Mouse (Mus musculus) thymus, postnatal 36 days (tissue): ENCODE data around the gene Pomt1.

Experiments used
- DNase-seq, 2 experiments: peaks; one replicate each; pipeline ENCODE4 v3.0.0; 2022; ENCODE audit warnings: mixed read lengths in 2 of 2

The Pomt1 gene

DNA sequence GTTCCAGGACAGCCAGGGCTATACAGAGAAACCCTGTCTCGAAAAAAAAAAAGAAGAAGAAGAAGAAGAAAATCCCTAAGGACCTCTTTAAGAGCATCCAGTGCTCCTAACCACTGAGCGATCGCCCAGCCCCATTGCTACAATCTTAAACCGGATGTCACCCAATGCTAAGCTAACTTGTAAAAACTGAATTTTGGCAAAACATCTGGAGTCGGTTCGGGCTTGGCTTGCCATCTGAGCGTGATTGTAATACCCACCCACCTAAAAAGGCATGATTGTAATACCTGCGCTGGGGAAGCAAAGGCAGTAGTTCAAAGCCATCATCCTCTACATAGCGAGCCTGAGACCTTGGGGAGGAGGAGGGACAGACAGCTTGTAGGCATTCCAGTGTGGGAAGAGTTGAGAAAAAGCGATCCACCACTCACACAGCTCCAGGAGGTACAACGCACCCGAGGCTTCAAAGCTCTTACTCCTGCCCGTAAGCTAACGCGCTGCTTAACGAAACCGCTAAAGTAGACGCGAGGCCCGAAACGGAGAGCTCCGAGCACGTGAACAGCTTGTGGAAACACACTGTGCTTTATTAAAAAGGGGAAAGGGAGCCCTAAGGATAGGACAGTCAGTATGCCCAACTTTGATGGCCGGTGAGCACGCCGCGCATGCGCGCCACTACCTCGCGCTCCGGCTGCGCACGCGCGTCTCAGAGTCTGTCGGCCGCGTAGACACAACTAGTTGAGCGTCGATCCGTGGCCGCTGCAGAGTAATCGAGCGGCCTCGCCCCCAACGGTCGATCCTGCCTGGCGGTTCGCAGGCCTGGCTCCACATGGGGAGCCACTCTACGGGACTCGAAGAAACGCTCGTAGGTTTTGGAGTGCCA, at the start of gene Pomt1:
Gene Pomt1, plus strand, starts transcription at position 705 of the 874 bp plus-strand sequence.
- peak; percentile 87 to 91 for DNase-seq

DNA sequence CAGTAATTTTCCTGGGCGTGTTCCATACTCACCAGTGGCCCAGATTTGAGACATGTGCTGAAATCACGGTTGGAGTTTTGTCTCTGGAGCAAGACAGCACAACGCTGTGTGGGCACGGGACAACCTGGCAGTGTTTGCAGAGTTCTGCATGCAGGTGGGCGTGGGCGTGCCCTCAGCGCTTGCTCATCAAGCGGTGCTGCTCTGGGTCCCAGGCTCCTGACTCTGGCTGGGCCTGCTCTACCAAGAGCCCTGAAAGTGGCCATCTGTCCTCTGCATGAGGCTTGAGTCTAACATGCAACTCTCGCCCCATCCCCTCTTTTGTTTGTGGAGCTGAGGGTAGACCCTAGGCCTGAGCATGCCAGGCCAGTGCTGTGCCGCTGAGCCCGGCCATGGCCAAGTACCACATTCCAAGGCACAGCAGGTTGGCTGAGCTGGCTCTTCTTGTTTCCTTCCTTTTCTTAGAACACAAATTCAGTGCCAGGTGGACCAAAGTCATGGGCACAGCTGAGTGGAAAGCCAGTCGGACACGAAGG, 49.3 kb upstream of the Pomt1 start:
- no peak for DNase-seq

DNA sequence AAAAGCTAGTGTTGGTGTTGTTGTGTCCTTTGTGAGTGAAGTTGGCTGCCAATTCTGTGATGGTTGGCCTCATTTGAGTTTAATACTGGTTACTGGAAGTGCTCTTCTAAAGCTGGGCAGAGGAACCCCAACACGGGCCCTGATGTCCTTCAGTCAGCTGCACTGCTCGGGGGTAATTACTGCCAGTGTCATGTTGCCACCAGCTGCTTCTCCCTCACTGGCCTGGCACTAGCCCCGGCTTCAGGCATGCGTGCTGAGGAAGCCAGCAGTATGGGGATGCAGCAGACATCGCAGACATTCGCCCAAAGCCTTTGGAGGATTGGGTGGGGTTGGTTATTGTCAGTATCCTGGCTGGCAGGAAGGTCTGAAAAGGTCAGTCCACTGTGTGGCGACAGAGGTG, 48.7 kb upstream of the Pomt1 start:
- DNase-seq = no peak

DNA sequence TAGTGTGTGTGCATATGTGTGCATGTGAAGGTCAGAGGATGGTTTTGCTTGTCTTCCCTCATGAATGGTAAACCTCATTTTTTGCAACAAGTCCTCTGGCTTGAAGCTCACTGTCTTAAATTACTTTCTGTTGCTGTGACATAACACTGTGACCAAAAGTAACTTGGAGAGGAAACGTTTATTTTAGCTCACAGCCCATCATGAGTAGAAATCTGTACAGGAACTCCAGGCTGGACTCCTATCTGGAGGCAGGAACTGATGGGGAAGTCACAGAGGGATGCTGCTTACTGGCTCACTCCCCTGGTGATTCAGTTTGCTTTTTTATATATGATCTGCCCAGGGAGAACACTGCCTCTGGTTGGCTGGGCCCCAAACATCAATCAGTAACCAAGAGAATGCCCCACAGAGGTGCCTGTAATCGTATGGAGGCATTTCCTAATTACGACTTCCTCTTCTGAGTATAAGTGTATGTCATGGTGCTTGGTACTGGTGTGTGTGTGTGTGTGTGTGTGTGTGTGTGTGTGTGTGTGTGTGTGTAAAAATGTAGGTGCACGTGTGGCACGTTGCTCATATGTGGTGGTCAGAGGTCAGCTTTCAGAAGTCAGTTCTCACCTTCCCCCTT, 47.2 kb upstream of the Pomt1 start:
- no peak for DNase-seq

DNA sequence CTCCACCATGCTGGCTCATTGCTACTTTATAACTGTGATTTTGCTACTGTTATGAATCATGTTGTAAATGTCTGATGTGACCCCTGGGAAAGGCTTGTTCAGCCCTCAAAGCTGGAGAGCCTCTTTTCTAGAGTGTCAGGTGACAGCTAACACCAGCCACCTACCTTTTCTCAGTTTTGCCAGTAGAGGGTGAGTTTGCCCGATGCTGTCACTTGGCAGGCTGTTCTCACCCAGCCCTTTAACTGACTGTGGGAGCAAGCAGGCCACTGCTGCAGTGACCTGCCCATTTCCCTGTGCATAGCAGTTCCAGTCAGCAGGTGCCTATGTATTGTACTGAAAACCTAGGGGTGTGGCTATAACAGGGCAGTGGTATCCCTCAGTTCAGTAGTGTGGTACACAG, 45.8 kb upstream of the Pomt1 start:
- no peak for DNase-seq

DNA sequence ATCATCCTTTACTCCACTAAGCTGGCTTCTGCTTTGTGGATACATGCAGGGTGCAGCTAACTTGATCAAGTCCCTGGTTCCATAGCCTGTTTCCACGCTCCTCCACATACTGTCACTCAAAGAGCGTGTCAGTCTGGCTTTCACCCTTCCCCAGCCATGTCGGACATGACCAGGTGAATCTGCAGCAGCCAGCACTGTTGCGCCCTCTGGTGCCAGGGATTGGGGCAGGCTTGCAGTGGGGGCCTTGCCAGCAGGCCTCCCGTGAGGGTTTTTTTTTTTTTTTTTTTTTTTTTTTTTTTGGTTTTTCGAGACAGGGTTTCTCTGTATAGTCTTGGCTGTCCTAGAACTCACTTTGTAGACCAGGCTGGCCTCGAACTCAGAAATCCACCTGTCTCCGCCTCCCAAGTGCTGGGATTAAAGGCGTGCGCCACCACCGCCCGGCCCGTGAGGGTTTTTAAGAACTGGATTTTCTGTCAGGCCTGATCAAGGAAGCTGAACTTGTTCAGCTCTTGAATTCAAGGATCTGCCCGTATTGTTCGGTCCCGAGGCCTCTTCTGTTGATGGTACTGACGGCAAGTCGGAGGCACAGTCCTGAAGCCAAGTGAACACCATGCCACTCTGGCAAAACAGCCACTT, 44.4 kb upstream of the Pomt1 start:
- DNase-seq = peak; percentile 83 to 85

DNA sequence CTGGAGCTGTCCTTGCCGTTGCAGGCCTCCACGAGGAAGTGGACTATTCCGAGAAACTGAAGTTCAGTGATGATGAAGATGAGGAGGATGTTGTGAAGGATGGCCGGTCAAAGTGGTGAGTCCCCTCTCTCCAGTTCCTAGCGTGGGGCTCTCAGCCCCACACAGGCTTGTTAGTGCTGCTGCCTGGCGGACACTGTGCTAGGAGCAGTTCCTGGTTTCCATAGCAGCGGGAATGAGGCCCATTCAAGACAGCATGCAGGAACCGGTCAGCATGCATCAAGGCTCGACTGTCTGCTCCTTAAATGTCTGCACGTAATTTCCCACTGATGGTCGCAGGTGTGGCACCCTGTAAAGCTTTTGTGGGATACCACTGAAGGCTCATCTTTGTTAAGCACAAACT, 37.4 kb upstream of the Pomt1 start:
- no peak for DNase-seq

DNA sequence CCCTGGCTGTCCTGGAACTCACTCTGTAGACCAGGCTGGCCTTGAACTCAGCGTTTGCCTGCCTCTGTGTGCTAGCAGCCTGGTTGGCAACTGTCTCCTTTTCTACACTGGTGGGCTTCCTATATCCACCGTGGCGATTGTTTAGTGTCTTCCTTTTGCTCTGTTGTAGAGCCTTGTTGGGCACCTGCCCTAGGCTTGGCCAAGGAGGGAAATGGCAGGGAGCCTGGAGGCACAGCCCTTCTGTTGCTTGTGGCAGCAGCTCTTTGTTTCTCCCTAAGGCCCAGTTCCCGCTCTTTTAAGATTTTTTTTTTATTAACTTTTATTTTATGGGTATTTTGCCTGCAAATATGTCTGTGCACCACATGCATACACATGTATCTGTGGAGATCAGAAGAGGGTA, 36.4 kb upstream of the Pomt1 start:
- no peak for DNase-seq

DNA sequence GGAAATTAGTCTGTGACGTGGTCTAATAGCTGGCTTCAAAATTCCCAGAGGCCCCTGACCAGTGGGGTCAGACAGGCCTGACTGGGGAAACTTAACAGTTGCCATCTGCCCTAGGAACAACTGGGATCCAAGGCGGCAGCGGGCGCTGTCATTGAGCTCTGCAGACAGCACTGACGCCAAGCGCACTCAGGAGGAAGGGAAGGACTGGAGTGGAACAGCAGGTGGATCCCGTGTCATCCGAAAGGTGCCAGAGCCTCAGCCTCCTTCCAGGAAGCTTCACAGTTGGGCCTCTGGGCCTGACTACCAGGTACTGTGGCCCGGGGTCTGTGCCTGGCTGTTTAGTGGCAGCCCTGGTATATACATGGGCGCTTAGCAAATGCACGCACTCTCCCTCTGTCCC, 35.7 kb upstream of the Pomt1 start:
- no peak for DNase-seq

DNA sequence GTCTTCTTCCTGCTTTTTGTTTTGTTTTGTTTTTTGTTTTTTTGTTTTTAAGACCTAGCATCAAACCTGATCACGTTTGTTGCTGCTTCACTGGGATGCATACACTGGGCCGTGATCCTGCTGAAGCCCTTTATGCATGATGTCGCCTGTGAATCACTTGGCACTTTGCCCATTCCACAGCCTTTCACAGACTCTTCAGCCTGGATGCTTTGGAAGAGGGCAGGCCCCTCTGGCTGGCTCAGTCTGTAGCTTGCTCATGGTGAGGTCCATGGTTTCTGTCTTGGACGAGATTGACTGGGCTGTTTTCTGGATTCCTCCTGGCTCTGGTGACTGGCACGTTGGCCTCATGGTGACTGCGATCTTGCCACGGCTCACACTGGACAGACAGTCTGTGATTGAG, 34.9 kb upstream of the Pomt1 start:
- DNase-seq = no peak

DNA sequence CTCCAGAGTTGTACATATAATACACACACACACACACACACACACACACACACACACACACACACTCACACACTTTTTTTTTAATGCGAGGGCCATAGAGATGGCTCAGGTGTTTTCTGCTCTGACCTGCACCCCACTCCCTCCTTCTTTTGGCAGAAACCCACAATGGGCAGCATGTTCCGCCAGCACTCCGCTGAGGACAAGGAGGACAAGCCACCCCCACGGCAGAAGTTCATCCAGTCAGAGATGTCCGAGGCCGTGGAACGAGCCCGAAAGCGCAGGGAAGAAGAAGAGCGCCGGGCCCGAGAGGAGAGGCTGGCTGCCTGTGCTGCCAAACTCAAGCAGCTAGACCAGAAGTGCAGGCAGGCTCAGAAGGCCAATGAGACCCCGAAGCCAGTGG, 32.5 kb upstream of the Pomt1 start:
- DNase-seq = no peak

DNA sequence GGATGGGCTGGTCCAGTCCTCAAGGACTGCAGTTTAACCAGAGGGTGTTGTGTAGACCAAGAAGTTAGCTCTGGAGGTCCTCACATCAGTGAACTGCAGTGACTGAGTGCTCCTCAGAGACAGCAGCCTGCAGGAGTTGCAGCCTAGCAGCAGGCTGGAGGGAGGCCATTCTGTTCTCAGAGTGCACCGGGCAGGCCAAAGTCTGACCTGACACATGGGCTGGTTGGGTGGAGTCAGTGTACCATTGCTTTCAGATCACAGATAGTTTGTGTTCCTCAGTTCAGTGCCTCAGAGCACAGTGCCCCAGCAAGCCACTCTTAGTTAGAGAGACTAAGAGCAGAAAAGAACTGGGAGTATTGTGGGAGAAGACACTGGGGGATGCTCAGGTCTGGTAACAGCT, 28.7 kb upstream of the Pomt1 start:
- no peak for DNase-seq

DNA sequence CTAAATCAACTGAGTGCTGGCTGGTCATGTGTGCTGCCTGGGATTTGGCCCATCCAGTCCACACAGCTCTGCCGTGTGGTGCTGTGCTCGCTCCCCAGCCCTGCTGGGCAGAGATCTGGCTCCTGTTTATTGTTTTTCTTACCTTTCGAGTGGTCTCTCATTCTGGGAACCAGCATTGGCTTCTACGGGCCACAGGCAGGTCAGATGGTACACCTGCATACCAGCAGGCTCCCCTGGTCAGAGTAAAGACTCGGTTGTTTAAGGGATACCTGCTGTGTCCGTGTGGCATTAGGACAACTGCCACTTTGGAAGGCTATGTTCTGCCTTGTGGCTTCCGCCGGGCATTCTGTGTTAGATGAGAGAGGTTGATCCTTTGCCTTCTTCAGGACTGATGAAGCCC, 24.7 kb upstream of the Pomt1 start:
- no peak for DNase-seq

DNA sequence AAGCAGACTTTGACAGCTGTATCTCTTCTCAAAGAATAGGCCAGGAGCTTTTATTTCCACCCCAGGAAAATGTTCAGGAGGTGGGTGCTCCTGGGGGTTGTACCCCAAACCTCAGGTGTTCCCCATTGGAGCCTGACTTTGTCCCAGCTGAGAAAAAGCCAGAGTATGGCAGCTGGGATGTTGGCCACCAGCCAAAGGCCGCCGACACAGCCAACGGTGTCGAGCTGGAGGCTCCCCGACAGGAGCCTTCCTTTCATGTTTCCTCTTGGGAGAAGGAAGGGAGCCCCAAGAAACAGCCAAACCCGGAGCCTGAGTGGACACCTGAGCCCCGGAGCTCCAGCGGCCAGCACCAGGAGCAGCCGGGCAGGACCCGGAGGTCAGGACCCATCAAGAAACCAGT, 23.4 kb upstream of the Pomt1 start:
- DNase-seq = no peak

DNA sequence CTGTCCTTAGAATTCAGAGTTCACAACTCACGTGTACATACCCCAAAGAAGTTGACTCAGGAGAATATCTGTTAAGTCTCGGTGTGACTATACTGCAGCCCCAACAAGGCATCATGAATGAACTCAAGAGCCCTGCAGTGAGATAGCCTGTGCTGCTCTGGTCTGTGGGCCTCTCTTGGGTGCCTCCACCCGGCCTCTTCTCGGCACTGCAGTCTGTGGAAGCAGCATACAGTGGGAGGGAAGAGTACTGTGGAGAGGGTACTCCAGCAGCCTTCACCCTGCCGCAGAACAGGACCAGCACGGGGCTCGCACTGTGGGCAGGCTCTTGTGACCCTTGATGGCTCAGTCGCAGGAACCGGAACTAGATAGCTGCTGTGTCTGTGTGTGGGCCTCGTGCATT, 20.8 kb upstream of the Pomt1 start:
- no peak for DNase-seq

DNA sequence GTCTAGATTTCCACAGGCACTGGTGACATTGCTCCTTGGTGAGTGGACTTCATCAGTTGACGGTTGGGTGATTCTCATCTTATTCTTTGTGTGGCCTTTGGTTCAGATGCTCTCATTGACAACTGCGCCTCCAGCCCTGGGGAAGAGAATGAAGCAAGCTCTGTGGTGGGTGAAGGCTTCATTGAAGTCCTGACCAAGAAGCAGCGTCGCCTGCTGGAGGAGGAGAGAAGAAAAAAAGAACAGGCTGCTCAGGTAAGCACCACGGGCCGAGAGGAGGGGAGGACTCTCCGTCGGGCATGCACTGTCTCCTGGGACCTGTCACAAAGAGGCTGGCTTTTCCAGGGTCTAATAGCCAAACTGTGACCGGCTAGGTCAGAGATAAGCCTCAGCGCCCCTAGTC, 19.9 kb upstream of the Pomt1 start:
- DNase-seq = no peak

DNA sequence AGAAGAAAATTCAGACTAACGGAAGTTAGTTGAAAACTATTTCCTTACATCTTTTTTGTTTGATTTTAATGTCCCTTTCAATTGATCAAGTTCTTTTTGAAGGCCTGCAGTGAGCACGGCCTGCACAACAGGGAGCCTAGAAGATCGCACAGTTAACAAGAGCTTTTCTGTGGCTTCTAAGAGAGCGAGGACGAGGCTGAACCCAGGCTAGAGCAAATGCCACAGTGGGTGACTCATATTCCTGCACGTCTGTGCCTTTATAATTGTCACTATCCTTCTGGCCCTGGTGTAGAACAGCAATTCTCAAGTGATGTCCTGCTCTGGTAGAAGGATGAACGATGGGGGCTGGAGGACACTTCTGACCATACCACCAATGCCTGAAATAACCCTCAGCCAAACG, 18.7 kb upstream of the Pomt1 start:
- no peak for DNase-seq

DNA sequence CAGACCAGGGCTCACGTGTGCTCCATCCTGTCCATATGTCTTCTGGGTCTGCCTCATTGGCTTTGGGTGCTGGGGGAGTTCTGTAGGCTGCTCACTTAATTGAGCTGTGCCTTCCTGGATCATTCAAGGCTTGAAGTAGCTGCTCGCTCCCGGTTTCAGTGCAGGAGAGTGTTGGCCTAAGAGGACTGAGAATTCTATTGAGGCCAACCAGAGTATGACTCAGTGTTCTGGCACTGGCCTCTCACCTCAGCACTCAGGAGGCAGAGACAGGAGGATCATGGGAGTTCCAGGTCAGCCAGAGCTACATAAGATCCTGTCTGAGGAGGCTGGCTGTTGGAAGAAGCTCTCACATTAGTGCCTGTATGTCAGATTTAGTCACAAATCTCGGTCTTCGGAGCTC, 18.3 kb upstream of the Pomt1 start:
- no peak for DNase-seq

DNA sequence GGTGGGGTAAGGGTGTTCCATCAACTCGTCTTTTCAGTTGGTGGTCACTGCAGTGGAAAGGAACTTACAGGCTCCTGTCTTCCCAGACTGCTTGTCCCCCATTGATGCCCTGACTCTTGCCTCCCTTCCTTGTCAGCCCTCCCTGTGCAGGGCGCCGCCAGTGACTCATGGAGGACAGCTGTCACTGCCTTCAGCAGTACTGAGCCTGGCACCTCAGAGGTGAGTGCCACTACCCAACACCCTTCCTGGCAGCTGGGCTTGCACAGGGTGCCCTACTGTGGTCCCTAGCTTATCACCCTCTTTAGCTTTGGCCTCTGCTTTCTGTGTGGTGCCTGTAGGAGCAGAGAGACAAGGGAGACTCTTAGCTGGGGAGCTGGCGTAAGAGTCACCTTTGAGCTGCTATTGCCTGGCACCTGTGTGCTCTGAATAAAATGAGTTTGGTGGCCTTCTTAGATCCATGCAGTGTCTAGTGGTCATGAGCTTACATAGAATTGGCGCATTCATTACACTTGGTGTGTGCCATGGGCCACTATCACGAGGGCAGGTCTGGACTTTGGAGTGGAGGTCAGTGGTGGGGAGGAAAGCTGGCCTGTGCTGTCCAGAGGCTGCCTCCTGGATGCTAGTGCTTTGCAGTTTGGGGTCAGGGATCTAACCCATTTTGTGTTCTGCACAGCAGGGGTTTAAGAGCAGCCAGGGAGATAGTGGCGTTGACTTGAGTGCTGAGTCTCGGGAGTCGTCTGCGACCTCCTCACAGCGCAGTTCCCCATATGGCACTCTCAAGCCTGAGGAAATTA, 17.7 kb upstream of the Pomt1 start:
- DNase-seq = no peak

DNA sequence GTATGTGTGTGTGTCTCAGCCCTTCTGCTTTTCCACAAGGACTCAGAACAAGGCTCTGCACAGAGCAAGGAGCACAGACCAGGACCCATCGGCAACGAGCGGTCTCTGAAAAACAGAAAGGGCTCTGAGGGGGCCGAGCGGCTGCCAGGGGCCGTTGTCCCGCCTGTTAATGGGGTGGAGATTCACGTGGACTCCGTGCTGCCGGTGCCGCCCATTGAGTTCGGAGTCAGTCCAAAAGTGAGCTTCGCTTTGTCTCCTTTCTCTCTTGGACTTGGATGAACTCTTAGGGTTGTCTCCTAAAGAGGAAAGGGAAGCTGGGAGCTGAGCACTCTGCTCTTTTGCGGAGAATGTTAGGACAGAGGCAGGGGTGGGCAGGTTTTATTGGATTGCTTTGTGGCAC, 16.9 kb upstream of the Pomt1 start:
- no peak for DNase-seq

DNA sequence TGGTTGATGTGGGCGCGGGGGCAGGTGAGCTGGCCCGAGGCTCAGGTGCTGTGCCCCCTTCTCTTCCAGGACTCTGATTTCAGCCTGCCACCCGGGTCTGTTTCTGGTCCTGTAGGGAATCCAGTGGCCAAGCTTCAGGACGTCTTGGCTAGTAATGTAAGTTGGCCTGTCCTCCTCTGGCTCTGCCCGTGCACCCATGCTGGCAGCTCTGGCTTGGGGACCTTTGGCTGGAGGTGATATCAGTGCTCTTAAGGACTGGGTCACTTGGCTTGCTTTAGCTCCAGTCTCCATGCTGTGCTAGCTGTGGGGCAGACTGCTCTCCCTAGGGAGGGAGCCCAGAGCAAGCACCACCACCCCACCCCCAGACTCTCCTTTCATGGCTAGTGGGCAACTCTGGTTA, 16.4 kb upstream of the Pomt1 start:
- no peak for DNase-seq

DNA sequence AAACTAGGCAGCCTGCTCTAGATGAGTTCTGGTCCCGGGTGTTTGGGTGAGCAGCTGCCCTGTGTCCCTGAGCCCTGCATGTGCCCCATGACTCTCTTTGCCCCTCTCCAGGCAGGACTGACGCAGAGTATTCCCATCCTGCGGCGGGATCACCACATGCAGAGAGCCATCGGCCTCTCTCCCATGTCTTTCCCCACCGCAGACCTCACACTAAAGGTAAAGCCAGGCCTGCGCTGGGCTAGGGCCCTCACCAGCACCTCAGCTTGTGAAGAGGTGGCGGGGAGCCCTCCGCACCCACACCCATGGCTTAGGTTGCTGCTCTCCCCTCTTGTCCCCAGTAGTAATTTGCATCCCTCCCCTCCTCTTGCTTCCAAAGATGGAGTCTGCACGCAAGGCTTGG, 15.4 kb upstream of the Pomt1 start:
- DNase-seq = no peak

DNA sequence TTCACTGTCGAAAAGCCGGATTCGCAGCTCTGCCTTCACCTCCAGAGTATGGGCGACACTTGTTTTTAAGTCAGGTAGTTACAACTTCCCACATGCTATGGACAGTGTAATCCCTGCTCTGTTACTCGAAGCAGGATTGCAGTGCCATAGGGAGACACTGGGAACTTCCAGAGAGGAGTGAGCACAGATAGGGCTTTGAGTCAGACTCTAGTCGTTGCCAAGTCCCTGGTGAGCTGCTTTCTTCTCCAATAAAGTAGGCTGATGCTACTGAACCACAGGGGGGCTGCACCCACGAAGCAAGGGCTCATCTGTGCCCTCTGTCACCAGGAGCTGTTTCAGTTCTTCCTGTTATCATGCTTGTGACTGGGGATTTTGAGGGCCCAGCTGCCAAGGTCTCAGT, 14.8 kb upstream of the Pomt1 start:
- DNase-seq = no peak
